Mouse (Mus musculus): ENCODE data around the gene Cabp2. TPM values are rescaled to one million over a fixed set of nuclear protein-coding genes. Genes with fewer than 3 reads are reported as not detected.

Gene Cabp2
- polyA plus RNA-seq, 1 experiment, result not detected

- Histone ChIP-seq H3K27me3 (ENCODE audit: control insufficient read depth, insufficient read depth, low read length, poor library complexity, severe bottlenecking) (no peaks in the 10 kb centered on the region), H3K27ac (ENCODE audit: insufficient read depth, low read length) (no peak overlapping the region), H3K9ac (ENCODE audit: low read depth, poor library complexity, severe bottlenecking) (no peak overlapping the region), H3K9me3 (replicated peaks; ENCODE audit: control insufficient read depth, insufficient read depth, low read length, poor library complexity, severe bottlenecking) (no peaks in the 10 kb centered on the region), H3K36me3 (ENCODE audit: control insufficient read depth, insufficient read depth, low read length, poor library complexity, severe bottlenecking) (no peaks in the 10 kb centered on the region), H3K4me1 (ENCODE audit: control insufficient read depth, insufficient read depth, low read length) (no peaks in the 10 kb centered on the region), H3K4me3 (ENCODE audit: low read depth, low read length) (no peak overlapping the region)
- TF ChIP-seq POLR2A (IDR thresholded peaks at IDR 0.05; ENCODE audit: insufficient read depth, low read length) (no peak), CTCF (IDR thresholded peaks at IDR 0.05; ENCODE audit: low read depth, low read length) (no peak), EP300 (IDR thresholded peaks at IDR 0.05; ENCODE audit: insufficient read depth, low read depth, low read length) (no peak)
These were observed 22.4 kb downstream of the Cabp2 start for GRCm38 (mm10) chr19:4103792-4104191.

DNA sequence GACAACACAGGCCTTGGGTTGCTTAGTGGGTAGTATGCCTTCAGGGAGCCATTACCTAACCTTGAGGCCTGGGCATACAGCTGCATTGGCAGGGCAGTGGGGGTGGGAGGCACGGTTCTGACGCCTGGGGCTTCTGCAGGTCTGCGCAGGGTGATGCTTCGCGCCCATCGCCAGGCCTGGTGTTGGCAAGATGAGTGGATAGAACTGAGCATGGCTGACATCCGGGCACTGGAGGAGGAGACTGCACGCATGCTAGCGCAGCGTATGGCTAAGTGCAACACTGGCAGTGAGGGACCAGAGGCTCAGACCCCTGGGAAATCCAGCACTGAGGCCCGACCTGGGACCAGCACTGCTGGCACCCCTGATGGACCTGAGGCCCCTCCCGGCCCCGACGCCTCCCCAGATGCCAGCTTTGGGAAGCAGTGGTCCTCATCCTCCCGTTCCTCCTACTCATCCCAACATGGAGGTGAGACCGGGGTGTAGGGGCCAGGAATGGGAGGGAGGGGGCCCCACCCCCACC, 23.4 kb downstream of the Cabp2 start:
- no peak overlapping the region for H3K9ac ChIP-seq (ENCODE audit: low read depth, poor library complexity, severe bottlenecking)
- TF ChIP-seq POLR2A (IDR thresholded peaks at IDR 0.05; ENCODE audit: insufficient read depth, low read length), result no peak
- no peak for TF ChIP-seq CTCF (IDR thresholded peaks at IDR 0.05; ENCODE audit: low read depth, low read length)
- TF ChIP-seq EP300 (IDR thresholded peaks at IDR 0.05; ENCODE audit: insufficient read depth, low read depth, low read length), result no peak
- no peaks in the 10 kb centered on the region for H3K9me3 ChIP-seq (replicated peaks; ENCODE audit: control insufficient read depth, insufficient read depth, low read length, poor library complexity, severe bottlenecking)

DNA sequence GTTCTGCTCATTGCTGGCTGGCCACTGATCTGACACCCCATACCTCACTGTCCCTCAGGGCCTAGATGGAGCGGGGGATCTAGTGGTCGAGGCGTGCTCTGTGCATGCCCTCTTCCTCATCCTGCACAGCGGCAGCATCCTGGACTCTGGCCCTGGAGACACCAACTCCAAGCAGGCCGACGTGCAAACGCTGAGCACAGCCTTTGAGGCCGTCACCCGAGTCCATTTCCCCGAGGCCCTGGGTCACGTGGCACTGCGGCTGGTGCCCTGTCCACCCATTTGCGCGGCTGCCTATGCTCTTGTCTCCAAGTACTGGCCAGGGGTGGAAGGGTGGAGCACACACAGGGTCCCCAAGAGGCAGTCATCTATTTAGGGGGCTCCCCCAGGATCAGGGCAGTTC, 25.3 kb downstream of the Cabp2 start:
- Histone ChIP-seq H3K27me3 (ENCODE audit: control insufficient read depth, insufficient read depth, low read length, poor library complexity, severe bottlenecking) (no peaks in the 10 kb centered on the region), H3K36me3 (ENCODE audit: control insufficient read depth, insufficient read depth, low read length, poor library complexity, severe bottlenecking) (no peaks in the 10 kb centered on the region), H3K9ac (ENCODE audit: low read depth, poor library complexity, severe bottlenecking) (no peak overlapping the region), H3K4me1 (ENCODE audit: control insufficient read depth, insufficient read depth, low read length) (no peaks in the 10 kb centered on the region), H3K27ac (ENCODE audit: insufficient read depth, low read length) (no peak overlapping the region), H3K9me3 (replicated peaks; ENCODE audit: control insufficient read depth, insufficient read depth, low read length, poor library complexity, severe bottlenecking) (no peaks in the 10 kb centered on the region), H3K4me3 (ENCODE audit: low read depth, low read length) (no peak overlapping the region)
- TF ChIP-seq POLR2A (IDR thresholded peaks at IDR 0.05; ENCODE audit: insufficient read depth, low read length) (no peak), EP300 (IDR thresholded peaks at IDR 0.05; ENCODE audit: insufficient read depth, low read depth, low read length) (no peak), CTCF (IDR thresholded peaks at IDR 0.05; ENCODE audit: low read depth, low read length) (no peak)

More for the DNA sequence above, 23.4 kb downstream of the Cabp2 start:
- Histone ChIP-seq H3K36me3 (ENCODE audit: control insufficient read depth, insufficient read depth, low read length, poor library complexity, severe bottlenecking) (no peaks in the 10 kb centered on the region), H3K27ac (ENCODE audit: insufficient read depth, low read length) (no peak overlapping the region), H3K4me3 (ENCODE audit: low read depth, low read length) (no peak overlapping the region), H3K27me3 (ENCODE audit: control insufficient read depth, insufficient read depth, low read length, poor library complexity, severe bottlenecking) (no peaks in the 10 kb centered on the region), H3K4me1 (ENCODE audit: control insufficient read depth, insufficient read depth, low read length) (no peaks in the 10 kb centered on the region)

GRCm38 (mm10) chr19:4108535-4108934, 27.2 kb downstream of the Cabp2 start:
- no peak overlapping the region for H3K9ac ChIP-seq (ENCODE audit: low read depth, poor library complexity, severe bottlenecking)
- TF ChIP-seq EP300 (IDR thresholded peaks at IDR 0.05; ENCODE audit: insufficient read depth, low read depth, low read length), result no peak
- no peak overlapping the region for H3K27ac ChIP-seq (ENCODE audit: insufficient read depth, low read length)
- H3K4me3 ChIP-seq (ENCODE audit: low read depth, low read length), result no peak overlapping the region
- no peaks in the 10 kb centered on the region for H3K4me1 ChIP-seq (ENCODE audit: control insufficient read depth, insufficient read depth, low read length)
- H3K27me3 ChIP-seq (ENCODE audit: control insufficient read depth, insufficient read depth, low read length, poor library complexity, severe bottlenecking), result no peaks in the 10 kb centered on the region
- no peaks in the 10 kb centered on the region for H3K36me3 ChIP-seq (ENCODE audit: control insufficient read depth, insufficient read depth, low read length, poor library complexity, severe bottlenecking)
- no peaks in the 10 kb centered on the region for H3K9me3 ChIP-seq (replicated peaks; ENCODE audit: control insufficient read depth, insufficient read depth, low read length, poor library complexity, severe bottlenecking)

DNA sequence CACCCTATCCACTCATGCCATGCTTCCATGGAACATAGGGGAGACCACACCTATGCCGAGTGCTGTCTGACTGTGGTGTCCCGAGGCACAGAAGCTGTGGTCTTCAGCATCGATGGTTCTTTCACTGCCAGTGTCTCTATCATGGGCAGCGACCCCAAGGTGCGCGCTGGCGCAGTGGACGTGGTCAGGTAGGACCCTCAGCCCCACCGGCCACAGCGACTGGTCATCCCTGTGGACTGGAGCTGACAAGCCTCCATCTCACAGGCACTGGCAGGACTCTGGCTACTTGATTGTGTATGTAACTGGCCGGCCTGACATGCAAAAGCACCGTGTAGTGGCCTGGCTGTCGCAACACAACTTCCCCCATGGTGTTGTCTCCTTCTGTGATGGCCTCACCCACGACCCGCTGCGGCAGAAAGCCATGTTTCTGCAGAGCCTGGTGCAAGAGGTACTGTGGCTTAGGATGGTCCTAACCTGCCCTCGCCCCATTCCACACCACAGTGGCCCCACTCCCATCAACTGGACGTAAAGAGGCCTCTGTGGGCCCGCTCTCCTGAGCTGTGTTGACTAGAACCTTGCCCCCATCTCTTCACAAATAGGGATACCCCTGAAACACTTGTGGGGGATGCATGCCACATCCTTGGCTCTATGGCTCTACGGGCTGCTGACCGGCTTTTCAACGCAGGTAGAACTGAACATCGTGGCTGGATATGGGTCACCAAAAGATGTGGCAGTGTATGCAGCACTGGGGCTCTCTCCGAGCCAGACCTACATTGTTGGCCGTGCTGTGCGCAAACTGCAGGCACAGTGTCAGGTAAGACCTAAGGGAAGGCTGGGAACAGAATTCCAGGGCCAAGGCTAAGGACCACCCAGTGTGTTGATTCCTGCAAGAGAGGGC, 30.9 kb downstream of the Cabp2 start:
- no peaks in the 10 kb centered on the region for H3K36me3 ChIP-seq (ENCODE audit: control insufficient read depth, insufficient read depth, low read length, poor library complexity, severe bottlenecking)
- no peaks in the 10 kb centered on the region for H3K27me3 ChIP-seq (ENCODE audit: control insufficient read depth, insufficient read depth, low read length, poor library complexity, severe bottlenecking)
- no peak overlapping the region for H3K4me3 ChIP-seq (ENCODE audit: low read depth, low read length)
- no peak overlapping the region for H3K9ac ChIP-seq (ENCODE audit: low read depth, poor library complexity, severe bottlenecking)
- no peaks in the 10 kb centered on the region for H3K4me1 ChIP-seq (ENCODE audit: control insufficient read depth, insufficient read depth, low read length)
- H3K9me3 ChIP-seq (replicated peaks; ENCODE audit: control insufficient read depth, insufficient read depth, low read length, poor library complexity, severe bottlenecking), result no peaks in the 10 kb centered on the region
- H3K27ac ChIP-seq (ENCODE audit: insufficient read depth, low read length), result no peak overlapping the region
- no peak for TF ChIP-seq EP300 (IDR thresholded peaks at IDR 0.05; ENCODE audit: insufficient read depth, low read depth, low read length)
- no peak for TF ChIP-seq POLR2A (IDR thresholded peaks at IDR 0.05; ENCODE audit: insufficient read depth, low read length)

GRCm38 (mm10) chr19:4113186-4113805, 31.9 kb downstream of the Cabp2 start:
- Histone ChIP-seq H3K27ac (ENCODE audit: insufficient read depth, low read length) (no peak overlapping the region), H3K4me3 (ENCODE audit: low read depth, low read length) (no peak overlapping the region)

More at GRCm38 (mm10) chr19:4113186-4113805, 31.9 kb downstream of the Cabp2 start:
- no peaks in the 10 kb centered on the region for H3K4me1 ChIP-seq (ENCODE audit: control insufficient read depth, insufficient read depth, low read length)
- H3K27me3 ChIP-seq (ENCODE audit: control insufficient read depth, insufficient read depth, low read length, poor library complexity, severe bottlenecking), result no peaks in the 10 kb centered on the region
- H3K36me3 ChIP-seq (ENCODE audit: control insufficient read depth, insufficient read depth, low read length, poor library complexity, severe bottlenecking), result no peaks in the 10 kb centered on the region
- H3K9ac ChIP-seq (ENCODE audit: low read depth, poor library complexity, severe bottlenecking), result no peak overlapping the region
- no peak for TF ChIP-seq EP300 (IDR thresholded peaks at IDR 0.05; ENCODE audit: insufficient read depth, low read depth, low read length)
- TF ChIP-seq POLR2A (IDR thresholded peaks at IDR 0.05; ENCODE audit: insufficient read depth, low read length), result no peak
- no peak for TF ChIP-seq CTCF (IDR thresholded peaks at IDR 0.05; ENCODE audit: low read depth, low read length)
- H3K9me3 ChIP-seq (replicated peaks; ENCODE audit: control insufficient read depth, insufficient read depth, low read length, poor library complexity, severe bottlenecking), result no peaks in the 10 kb centered on the region
